Mouse (Mus musculus) layer of hippocampus, adult 2 months (tissue): ENCODE measurements at regions not wholly inside any gene's neighbourhood (a gene's known extent, or its start where the extent isn't known, plus 50 kb on each side); places are given as distances from the start of the nearest gene placed in this dataset.

ENCODE experiments used
- DNase-seq, 2 experiments: peaks; one replicate each; pipeline ENCODE4 v3.0.0; 2022; ENCODE audit warnings: low spot score in 2 of 2
- H3K27ac ChIP-seq: fragments of 200-600 bp; 2 replicates; pipeline ENCODE4 v1.8.1; 2022
- H3K4me3 ChIP-seq: fragments of 200-600 bp; 2 replicates; pipeline ENCODE4 v1.8.1; 2022; ENCODE audit warnings: mild to moderate bottlenecking
- CTCF ChIP-seq: fragments of 200-600 bp; conservative IDR thresholded peaks from 2 replicates; pipeline ENCODE4 v1.8.1; 2022; ENCODE audit warnings: antibody characterized with exemption, mild to moderate bottlenecking, moderate library complexity

DNA sequence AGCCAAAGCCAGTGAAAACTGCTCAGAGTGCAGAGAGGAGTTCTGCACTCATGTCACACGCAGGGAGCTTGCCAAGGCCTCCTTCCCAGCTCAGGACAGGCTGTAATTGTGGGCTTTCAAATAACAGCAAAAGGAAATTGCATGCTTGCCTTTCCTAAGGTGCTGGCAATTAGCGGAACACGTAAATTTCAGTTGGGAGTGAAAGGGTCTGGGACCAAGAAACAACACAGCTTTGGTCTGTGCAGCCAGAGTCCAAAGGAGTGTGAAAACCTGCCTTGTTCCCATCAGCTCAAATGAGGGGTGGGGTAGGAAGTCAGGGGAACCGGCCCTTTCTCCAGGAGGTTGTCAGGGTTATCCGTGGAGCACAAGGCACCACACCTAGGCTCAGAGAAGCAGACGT is 450.3 kb downstream of the Irx1 start:
- DNase-seq, result no peak
- Histone ChIP-seq H3K27ac (no peak overlapping the region), H3K4me3 (no peak overlapping the region)
- no peak for TF ChIP-seq CTCF

DNA sequence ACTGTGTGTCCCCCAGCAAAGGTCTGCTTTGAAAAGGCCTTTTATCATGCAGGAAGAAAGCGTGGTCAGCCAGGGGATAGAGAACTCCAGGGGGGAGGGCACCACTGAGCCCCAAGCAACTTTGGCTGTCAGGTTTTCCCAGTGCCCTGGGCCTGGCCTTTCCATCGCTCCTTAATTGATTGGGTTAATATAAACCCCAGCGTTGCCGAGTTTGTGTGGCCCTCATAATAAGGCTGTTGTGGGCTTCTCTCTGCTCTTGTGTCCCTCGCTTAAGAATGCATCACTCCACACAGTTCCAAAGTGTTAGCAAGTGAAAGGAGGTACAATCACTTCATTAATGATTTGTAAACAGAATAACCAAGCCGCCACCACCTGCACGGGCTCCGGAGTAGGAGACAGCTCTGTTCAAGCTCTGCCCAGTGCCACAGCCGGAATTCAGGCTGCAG is 455.5 kb downstream of the Irx1 start:
- no peak for DNase-seq
- Histone ChIP-seq H3K4me3 (no peak overlapping the region), H3K27ac (no peak overlapping the region)
- TF ChIP-seq CTCF, result no peak

DNA sequence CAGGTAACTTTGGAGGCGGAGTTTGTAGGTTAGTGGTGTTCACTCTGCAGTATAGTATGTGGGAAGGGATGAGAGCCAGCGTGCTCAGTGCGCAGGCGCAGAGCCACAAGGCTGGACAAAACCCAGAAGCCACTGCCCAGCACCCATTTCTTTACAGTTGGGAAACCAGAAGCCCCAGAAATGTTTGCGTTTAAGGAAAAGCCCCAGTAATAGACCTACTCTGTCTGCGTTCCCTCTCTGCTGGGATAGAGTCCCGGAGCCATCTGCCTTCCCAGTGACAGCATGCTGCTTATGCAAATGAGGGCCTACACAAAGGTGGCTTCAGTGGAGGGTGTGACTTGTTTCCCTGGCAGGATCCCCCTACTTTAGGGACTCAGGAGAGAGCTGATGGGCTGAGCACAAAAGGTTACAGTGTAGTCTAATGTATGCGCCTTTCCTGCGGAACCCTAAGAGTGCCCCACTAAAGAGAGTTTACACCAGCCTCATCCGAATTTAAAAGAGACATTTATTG is 456.0 kb downstream of the Irx1 start:
- Histone ChIP-seq H3K27ac (no peak overlapping the region), H3K4me3 (0 out of 2 replicates have a peak overlapping the region, but pooled peaks have one; percentile 2)
- peak; percentile 32 to 43 for DNase-seq
- no peak for TF ChIP-seq CTCF

DNA sequence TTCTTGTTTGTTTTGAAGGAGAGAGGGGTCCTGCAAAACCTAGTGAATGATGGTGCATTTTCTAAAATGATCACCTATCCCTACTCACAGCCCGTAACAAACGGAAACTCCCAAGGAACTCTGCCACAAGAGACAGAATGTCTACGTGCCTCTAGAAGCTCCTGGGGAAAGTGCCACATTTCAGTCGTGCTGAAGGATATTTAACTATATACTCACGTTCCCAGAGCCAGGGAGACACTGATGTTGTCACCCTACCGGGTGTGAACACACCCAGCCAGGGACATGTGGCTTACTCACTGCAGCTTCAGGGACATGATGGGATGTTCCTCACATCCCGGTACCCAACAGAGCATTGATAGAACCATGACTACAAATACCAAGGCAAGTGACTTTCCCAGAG is 456.7 kb downstream of the Irx1 start:
- no peak for DNase-seq
- Histone ChIP-seq H3K4me3 (no peak overlapping the region), H3K27ac (no peak overlapping the region)
- no peak for TF ChIP-seq CTCF

DNA sequence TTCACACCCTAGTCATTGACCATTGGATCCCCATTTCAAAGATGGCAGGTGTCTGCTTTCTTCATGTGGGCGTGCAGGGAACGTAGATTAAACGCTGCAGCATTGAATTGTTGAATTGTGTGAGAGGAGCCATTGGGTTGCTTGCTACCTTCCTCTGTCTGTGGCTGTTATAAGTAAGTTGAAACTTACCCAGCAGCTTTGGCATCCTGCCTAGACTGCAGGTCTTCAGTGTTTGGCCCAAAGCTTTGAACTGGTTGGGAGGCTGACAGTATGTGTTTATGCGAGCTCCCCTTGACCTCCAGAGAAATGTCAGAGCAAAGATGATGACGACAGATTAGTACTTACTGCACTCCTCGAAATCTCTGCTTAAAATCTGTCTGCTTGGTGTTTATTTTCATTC is 473.8 kb downstream of the Irx1 start:
- no peak overlapping the region for H3K4me3 ChIP-seq
- H3K27ac ChIP-seq, result no peak overlapping the region
- no peak for TF ChIP-seq CTCF
- no peak for DNase-seq

DNA sequence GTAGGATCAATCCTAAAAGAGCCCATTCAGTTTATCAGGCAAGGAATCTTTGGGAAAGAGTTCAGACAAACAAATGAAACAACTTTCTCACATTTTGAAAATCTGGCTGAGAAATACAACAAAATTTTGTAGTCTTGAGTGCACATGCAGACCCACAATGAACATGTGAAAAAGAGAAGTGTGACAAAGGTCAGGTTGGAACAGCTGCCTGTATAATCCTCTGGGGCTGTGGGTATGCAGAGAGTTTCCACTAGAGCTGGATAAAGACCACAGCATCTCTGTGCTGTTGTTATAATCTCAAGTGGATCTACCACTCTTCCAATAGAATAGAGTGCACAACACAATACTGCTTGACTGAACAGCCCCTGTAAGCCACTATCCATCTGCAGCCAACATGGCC is 482.3 kb downstream of the Irx1 start:
- no peak for TF ChIP-seq CTCF

DNA sequence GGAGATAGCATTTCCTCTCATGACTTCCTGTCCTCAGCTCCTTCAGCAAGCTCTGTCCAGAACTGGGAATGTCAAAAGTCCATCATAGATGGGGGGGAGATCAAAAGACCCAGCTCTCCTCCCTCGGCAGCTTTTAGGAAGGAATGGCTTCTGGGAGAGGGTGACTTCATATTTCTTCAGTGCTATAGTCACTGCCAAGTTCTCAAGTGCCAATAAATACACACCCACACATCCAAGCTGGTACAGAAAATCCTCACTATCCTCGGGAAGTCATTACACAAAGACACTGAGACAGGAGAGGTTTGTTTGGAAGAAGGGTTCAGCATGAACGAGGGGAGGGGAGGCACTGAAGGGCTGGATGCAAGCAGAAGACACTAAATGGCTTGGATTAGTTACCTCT is 502.0 kb downstream of the Irx1 start:
- DNase-seq, result peak in 1 of 2 experiments; percentile 6
- TF ChIP-seq CTCF, result no peak
- H3K27ac ChIP-seq, result no peak overlapping the region
- no peak overlapping the region for H3K4me3 ChIP-seq

More for the DNA sequence above, 482.3 kb downstream of the Irx1 start:
- no peak overlapping the region for H3K27ac ChIP-seq
- no peak overlapping the region for H3K4me3 ChIP-seq
- no peak for DNase-seq

DNA sequence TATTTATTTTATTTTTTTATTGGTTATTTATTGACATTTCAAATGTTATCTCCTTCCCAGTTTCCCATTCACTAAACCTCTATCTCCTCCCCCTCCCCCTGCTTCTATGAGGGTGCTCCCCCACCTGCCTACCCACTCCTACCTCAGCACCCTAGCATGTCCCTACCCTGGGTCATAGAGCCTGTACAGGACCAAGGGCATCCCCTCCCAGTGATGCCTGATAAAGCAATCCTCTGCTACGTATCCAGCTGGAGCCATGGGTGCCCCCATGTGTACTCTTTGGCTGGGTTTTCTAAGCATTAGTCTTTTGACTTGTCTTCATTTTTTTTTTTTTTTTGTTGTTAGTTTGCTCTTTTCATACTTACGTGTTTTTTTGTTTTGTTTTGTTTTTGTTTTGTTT is 502.9 kb downstream of the Irx1 start:
- no peak overlapping the region for H3K27ac ChIP-seq
- DNase-seq, result no peak
- TF ChIP-seq CTCF, result no peak
- no peak overlapping the region for H3K4me3 ChIP-seq

DNA sequence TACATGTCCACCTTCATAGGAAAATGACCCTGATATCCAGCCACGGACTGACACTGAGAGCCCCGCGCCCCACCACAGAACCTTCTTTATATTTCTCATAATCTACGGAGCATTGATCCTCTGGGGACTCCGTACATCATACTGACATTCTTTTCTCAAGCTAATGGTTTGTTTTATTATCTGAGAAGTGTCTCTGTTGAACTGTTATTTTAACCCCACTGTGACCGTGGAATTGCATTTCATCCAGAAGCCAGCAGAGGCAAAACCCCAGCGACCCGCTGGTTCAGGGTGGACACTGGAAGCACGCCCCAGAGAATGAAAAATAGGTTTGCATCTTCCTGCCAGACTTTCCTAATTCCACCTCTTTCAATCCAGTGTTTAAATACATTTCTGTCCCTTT is 503.4 kb downstream of the Irx1 start:
- Histone ChIP-seq H3K4me3 (no peak overlapping the region), H3K27ac (no peak overlapping the region)
- no peak for DNase-seq
- no peak for TF ChIP-seq CTCF

DNA sequence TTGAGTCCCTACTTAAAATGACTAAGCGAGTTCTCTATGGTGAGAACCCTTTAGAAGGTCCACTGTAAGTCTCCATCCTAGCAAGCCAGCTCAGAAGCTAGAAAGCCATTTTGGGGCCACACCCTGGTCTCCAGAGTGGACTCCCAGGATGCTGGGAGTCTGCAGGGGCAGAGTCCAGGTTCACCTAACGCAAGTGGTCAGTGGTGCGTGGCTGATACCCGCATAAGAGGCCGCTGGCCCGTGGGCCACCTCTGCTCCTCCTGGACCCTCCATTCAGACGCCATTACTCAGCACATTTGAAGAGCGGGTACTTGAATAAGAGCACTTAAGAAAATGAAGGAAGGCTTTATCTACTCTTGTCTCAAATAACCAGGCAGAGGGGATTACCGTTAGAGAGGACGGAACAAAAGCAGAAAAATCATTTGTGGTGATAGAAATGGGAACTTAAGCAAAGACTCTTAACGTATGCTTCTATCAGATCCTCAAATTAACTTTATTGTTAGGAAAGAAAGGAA is 504.4 kb downstream of the Irx1 start:
- H3K27ac ChIP-seq, result no peak overlapping the region
- TF ChIP-seq CTCF, result no peak
- peak overlapping the region; percentile 42; the same call in 1 of the 2 replicates for H3K4me3 ChIP-seq
- DNase-seq, result no peak

DNA sequence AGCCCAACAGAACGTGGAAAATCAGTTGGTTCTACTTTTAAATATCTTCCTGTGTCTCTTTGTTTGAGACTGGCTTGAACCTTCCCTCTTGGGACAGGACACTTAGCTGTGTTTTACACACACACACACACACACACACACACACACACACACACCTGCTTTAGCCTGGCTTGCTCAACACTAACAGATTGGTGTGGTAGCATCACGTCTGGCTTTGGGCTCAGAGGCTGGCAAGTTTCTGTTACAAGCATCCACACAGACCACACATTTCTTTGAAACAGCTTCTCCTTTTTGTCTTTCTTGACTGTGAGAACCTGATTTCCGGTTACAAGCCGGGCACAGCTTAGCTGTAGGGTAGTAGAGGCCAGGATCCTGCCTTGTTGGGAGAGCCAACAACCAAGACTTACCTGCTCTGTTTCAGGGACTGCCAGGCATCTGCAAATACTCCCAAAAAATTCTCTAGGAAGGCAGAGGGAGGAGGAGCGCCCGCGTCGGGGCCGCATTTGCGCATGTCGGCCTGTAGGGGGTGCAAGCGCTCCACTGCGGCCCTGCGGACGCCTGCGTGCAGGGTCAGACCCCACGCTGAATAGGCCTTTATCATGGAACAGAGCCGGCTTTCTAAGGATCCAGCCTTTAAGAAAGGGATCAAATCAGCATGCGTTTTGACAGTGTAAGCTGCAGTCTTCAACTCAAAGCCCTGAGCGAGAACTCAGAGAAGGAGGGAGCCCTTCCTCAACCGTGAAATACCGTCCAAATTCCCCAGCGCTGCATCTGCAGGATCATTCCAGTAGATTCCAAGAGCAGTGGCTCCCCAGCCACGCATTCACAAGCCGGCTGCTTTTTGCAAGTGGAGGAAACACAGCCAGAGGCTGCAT is 505.2 kb downstream of the Irx1 start:
- peak; percentile 26 to 76 for DNase-seq
- Histone ChIP-seq H3K4me3 (peak overlapping the region; percentile 42), H3K27ac (no peak overlapping the region)
- TF ChIP-seq CTCF, result peak; percentile 100; the same call in 1 of the 2 replicates

DNA sequence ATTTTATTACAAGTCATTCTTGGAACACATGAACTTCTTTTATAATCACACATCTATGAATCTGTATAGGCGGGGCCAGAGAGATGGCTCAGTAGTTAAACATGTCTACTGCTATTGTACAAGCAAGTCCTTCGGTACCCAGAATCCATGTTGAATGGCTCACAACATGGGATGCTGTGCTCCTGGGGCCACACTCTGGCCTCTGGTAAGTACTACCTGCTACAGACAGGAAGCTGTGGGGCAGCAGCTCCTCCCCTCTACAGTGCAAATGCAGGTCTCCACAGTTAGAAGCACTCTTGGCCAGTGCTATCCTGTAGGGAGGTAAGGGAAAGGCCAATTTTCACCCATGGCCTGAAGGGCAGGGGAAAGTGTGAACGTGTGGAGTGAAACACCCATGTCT is 506.0 kb downstream of the Irx1 start:
- H3K27ac ChIP-seq, result no peak overlapping the region
- no peak for TF ChIP-seq CTCF
- no peak for DNase-seq
- H3K4me3 ChIP-seq, result no peak overlapping the region

DNA sequence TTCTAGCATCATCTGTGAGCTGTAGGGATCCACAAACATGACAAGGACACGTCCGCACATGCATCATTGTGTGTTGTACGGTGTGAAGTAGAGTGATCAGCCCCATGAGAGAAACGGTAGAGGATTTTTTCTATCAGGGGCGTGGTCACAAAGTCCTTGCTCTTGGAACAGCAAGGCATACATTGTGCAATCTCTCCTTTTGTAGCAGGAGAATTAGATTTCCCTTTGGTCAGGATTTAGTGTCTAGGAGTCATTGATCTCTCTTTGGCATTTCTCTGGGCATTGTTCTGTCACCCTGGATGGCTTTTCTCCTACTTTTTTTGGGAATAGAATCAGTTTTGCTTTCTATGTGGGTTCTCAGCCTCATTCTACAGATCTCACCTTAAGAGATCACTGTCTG is 511.3 kb downstream of the Irx1 start:
- TF ChIP-seq CTCF, result no peak
- no peak overlapping the region for H3K4me3 ChIP-seq
- no peak for DNase-seq
- H3K27ac ChIP-seq, result no peak overlapping the region
